Mouse (Mus musculus): ENCODE data around the gene Mgat4b. TPM values are rescaled to one million over a fixed set of nuclear protein-coding genes. Genes with fewer than 3 reads are reported as not detected.
A peak's percentile ranks its signal among the peaks of the same experiment; 100 is the strongest.

Gene Mgat4b
- polyA plus RNA-seq, 1 experiment from 2014 or later = 34.3 TPM

- Histone ChIP-seq H3K27ac (no peak overlapping the region), H3K36me3 (ENCODE audit: inconsistent target) (peaks cover 51% of the 10 kb centered on the region), H3K79me2 (ENCODE audit: inconsistent target) (peaks cover 61% of the 10 kb centered on the region; the same call in 1 of the 2 replicates), H3K4me3 (ENCODE audit: inconsistent target) (no peak overlapping the region)
- WGBS (ENCODE audit: missing documents) = 75% methylated on average over 7 of the region's 8 CpGs
Measured at GRCm38 (mm10) chr11:50265931-50266330, 55.2 kb downstream of the Mgat4b start.

- WGBS (ENCODE audit: missing documents) = 98% methylated on average over 3 of the region's 3 CpGs
- peaks cover 41% of the 10 kb centered on the region for H3K36me3 ChIP-seq (ENCODE audit: inconsistent target)
- no peak overlapping the region for H3K27ac ChIP-seq
- peaks cover 71% of the 10 kb centered on the region for H3K79me2 ChIP-seq (ENCODE audit: inconsistent target)
- no peak overlapping the region for H3K4me3 ChIP-seq (ENCODE audit: inconsistent target)
Measured at GRCm38 (mm10) chr11:50266997-50267396, 56.3 kb downstream of the Mgat4b start.

GRCm38 (mm10) chr11:50269163-50269562 is 58.5 kb downstream of the Mgat4b start:
- no peak overlapping the region for H3K27ac ChIP-seq
- no peak overlapping the region for H3K4me3 ChIP-seq (ENCODE audit: inconsistent target)
- WGBS (ENCODE audit: missing documents) = 84% methylated on average over 2 of the region's 2 CpGs
- peaks cover 93% of the 10 kb centered on the region for H3K79me2 ChIP-seq (ENCODE audit: inconsistent target)
- H3K36me3 ChIP-seq (ENCODE audit: inconsistent target) = peaks cover 28% of the 10 kb centered on the region; the same call in 1 of the 2 replicates

- H3K27ac ChIP-seq = no peak overlapping the region
- H3K36me3 ChIP-seq (ENCODE audit: inconsistent target) = peaks cover 22% of the 10 kb centered on the region; the same call in 1 of the 2 replicates
- no peak overlapping the region for H3K4me3 ChIP-seq (ENCODE audit: inconsistent target)
- H3K79me2 ChIP-seq (ENCODE audit: inconsistent target) = peaks cover 100% of the 10 kb centered on the region
- WGBS (ENCODE audit: missing documents) = 100% methylated on average over 1 of the region's 1 CpGs
Measured at GRCm38 (mm10) chr11:50269885-50270284, 59.2 kb downstream of the Mgat4b start.

GRCm38 (mm10) chr11:50272819-50273218 is 62.1 kb downstream of the Mgat4b start:
- peaks cover 100% of the 10 kb centered on the region for H3K79me2 ChIP-seq (ENCODE audit: inconsistent target)
- H3K27ac ChIP-seq = no peak overlapping the region
- H3K36me3 ChIP-seq (ENCODE audit: inconsistent target) = no peaks in the 10 kb centered on the region
- no peak overlapping the region for H3K4me3 ChIP-seq (ENCODE audit: inconsistent target)
- 91% methylated on average over 2 of the region's 2 CpGs for WGBS (ENCODE audit: missing documents)

GRCm38 (mm10) chr11:50275077-50275476 is 64.4 kb downstream of the Mgat4b start:
- Histone ChIP-seq H3K36me3 (ENCODE audit: inconsistent target) (no peaks in the 10 kb centered on the region), H3K27ac (peak overlapping the region; percentile 62), H3K79me2 (ENCODE audit: inconsistent target) (peaks cover 100% of the 10 kb centered on the region), H3K4me3 (ENCODE audit: inconsistent target) (no peak overlapping the region)
- 21% methylated on average over 2 of the region's 2 CpGs for WGBS (ENCODE audit: missing documents)

- WGBS (ENCODE audit: missing documents) = 8% methylated on average over 5 of the region's 5 CpGs
- Histone ChIP-seq H3K4me3 (ENCODE audit: inconsistent target) (no peak overlapping the region), H3K27ac (peak overlapping the region; percentile 62), H3K36me3 (ENCODE audit: inconsistent target) (no peaks in the 10 kb centered on the region; the same call in 1 of the 2 replicates), H3K79me2 (ENCODE audit: inconsistent target) (peaks cover 100% of the 10 kb centered on the region)
Measured at GRCm38 (mm10) chr11:50275568-50276151, 65.0 kb downstream of the Mgat4b start.

GRCm38 (mm10) chr11:50277025-50277424 is 66.3 kb downstream of the Mgat4b start:
- Histone ChIP-seq H3K27ac (no peak overlapping the region), H3K79me2 (ENCODE audit: inconsistent target) (peaks cover 100% of the 10 kb centered on the region), H3K36me3 (ENCODE audit: inconsistent target) (no peaks in the 10 kb centered on the region; the same call in 1 of the 2 replicates), H3K4me3 (ENCODE audit: inconsistent target) (no peak overlapping the region)

- no peak overlapping the region for H3K4me3 ChIP-seq (ENCODE audit: inconsistent target)
- no peak overlapping the region for H3K27ac ChIP-seq
- H3K79me2 ChIP-seq (ENCODE audit: inconsistent target) = peaks cover 100% of the 10 kb centered on the region
- WGBS (ENCODE audit: missing documents) = 94% methylated on average over 6 of the region's 6 CpGs
- no peaks in the 10 kb centered on the region; the same call in 1 of the 2 replicates for H3K36me3 ChIP-seq (ENCODE audit: inconsistent target)
Measured at GRCm38 (mm10) chr11:50277706-50278105, 67.0 kb downstream of the Mgat4b start.

GRCm38 (mm10) chr11:50279005-50279404 is 68.3 kb downstream of the Mgat4b start:
- WGBS (ENCODE audit: missing documents) = 90% methylated on average over 4 of the region's 4 CpGs
- no peak overlapping the region for H3K27ac ChIP-seq
- H3K36me3 ChIP-seq (ENCODE audit: inconsistent target) = no peaks in the 10 kb centered on the region; the same call in 1 of the 2 replicates
- H3K79me2 ChIP-seq (ENCODE audit: inconsistent target) = peaks cover 100% of the 10 kb centered on the region
- H3K4me3 ChIP-seq (ENCODE audit: inconsistent target) = no peak overlapping the region

- H3K27ac ChIP-seq = no peak overlapping the region
- 100% methylated on average over 1 of the region's 1 CpGs for WGBS (ENCODE audit: missing documents)
- no peak overlapping the region for H3K4me3 ChIP-seq (ENCODE audit: inconsistent target)
- H3K36me3 ChIP-seq (ENCODE audit: inconsistent target) = no peaks in the 10 kb centered on the region; the same call in 1 of the 2 replicates
- H3K79me2 ChIP-seq (ENCODE audit: inconsistent target) = peaks cover 100% of the 10 kb centered on the region
Measured at GRCm38 (mm10) chr11:50280053-50280452, 69.4 kb downstream of the Mgat4b start.

Other genes with a start within 250 kb of the Mgat4b start
- gene Rnf130, start 185.5 kb upstream of the Mgat4b start, polyA plus RNA-seq (2018) = 245 to 360 TPM (median 267 TPM) in 3 replicates
- 44.0 to 64.7 TPM (median 64.2 TPM) in 3 replicates for gene Tbc1d9b, start 79.5 kb upstream of the Mgat4b start, polyA plus RNA-seq (2018)
- gene Mrnip, start 36.4 kb upstream of the Mgat4b start, polyA plus RNA-seq (2018) = 2.3 to 4.9 TPM (median 2.4 TPM) in 3 replicates
- gene Sqstm1, start 63 bp upstream of the Mgat4b start, polyA plus RNA-seq (2018) = 491 to 809 TPM (median 572 TPM) in 3 replicates
- gene Ltc4s, start 27.7 kb downstream of the Mgat4b start, polyA plus RNA-seq (2018) = 6.5 to 23.2 TPM (median 6.5 TPM) in 3 replicates
- gene Maml1, start 81.4 kb downstream of the Mgat4b start, polyA plus RNA-seq (2018) = 9.9 to 14.8 TPM (median 12.5 TPM) in 3 replicates
- gene Canx, start 114.8 kb downstream of the Mgat4b start, polyA plus RNA-seq (2018) = 353 to 731 TPM (median 370 TPM) in 3 replicates
- gene Cby3, start 143.6 kb downstream of the Mgat4b start, polyA plus RNA-seq (2018) = not detected in 3 replicates
- 98.4 to 136 TPM (median 136 TPM) in 3 replicates for gene Hnrnph1, start 166.1 kb downstream of the Mgat4b start, polyA plus RNA-seq (2018)
- gene Rufy1, start 220.2 kb downstream of the Mgat4b start, polyA plus RNA-seq (2018) = 37.9 to 75.9 TPM (median 39.7 TPM) in 3 replicates